Mouse (Mus musculus): ENCODE data around the gene Bcas3.

GRCm38 (mm10) chr11:85754631-85755502 lies 401.9 kb downstream of the Bcas3 start:
- TF ChIP-seq CTCF (IDR thresholded peaks at IDR 0.05; ENCODE audit: low read depth, low read length) = no peak
- TF ChIP-seq TAL1 (conservative IDR thresholded peaks at IDR 0.05; ENCODE audit: low read depth, low read length) = no peak
- TF ChIP-seq GATA1 (IDR thresholded peaks at IDR 0.05; ENCODE audit: borderline replicate concordance, low read length) = no peak
- TF ChIP-seq POLR2AphosphoS5 (IDR thresholded peaks at IDR 0.05; ENCODE audit: insufficient replicate concordance, low read depth, low read length) = no peak

Data from G1E (cell line).